Mouse (Mus musculus) common myeloid progenitor, adult 5-6 weeks (primary cell): Measurements from ENCODE around the gene L3mbtl1. TPM values are rescaled to one million over a fixed set of nuclear protein-coding genes. Genes with fewer than 3 reads are reported as not detected.

Experiments used
- ATAC-seq: replicated peaks from 2 replicates; pipeline ENCODE4 v1.8.0; 2016; ENCODE audit warnings: low read depth, mild to moderate bottlenecking, moderate TSS enrichment, inconsistent platforms; ENCODE audit not compliant: poor library complexity, severe bottlenecking
- total RNA-seq: library from RNA; stranded (forward); fragments of 200-1000, 187-1606 nt; gene quantifications from 2 replicates; pipeline ENCODE4 v1.2.3, GENCODE M21; 2017

The L3mbtl1 gene
- not detected in 2 replicates for total RNA-seq

DNA sequence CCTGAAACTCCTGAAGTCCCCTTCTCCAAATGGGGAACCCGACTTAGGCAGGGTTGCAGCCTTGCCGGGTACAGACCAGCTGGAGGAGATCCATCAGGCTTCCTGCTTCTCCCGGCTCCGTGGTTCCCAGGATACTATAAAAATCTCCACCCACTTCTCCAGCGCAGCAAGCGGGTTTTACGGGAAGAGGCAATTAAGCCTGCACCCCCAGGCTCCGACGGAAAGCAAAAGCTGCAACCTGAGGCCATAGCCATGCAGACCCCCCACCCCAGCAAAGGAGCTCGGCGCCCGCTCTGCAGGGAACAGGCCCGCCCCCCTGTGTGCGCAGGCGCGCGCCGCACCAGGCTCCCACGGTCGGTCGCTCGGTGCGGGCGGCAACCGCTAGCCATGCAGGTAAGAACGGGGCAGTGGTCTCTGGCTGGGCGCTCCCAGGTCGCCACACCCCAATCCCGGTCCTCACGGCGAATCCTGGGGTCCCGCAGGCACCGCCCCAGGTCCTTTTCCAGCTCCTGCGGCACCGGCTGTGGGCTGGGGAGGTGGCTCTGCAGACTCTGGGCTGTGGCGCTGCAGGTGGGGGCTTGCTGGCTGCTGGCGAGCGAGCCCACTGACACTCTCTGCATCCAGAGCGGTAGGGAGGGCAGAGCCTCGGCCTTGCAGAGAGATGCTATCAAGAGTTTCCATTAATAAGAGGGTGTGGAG is at the start of gene L3mbtl1:
Gene L3mbtl1, plus strand, starts transcription at position 325 of the 699 bp plus-strand sequence.
- ATAC-seq: peak; percentile 34

DNA sequence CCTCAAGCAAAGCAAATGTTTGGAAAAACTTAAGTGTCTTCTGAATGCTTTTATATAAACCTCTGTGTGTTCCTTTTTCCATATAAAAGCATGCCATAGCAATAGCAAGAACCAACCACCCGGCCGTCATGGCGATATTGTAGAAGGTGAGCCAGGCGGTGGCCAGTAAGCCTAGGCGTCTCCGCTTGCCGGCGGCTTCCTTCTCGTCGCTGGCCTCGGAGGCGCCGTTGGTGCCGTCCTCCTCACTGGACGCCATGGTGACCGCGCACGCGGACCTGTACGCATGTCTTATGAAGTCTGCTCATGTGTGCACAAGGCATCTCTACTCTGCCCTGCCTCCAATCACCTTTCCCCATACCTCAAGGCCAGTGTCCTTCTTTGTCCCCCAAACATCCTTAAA is 44.0 kb upstream of the L3mbtl1 start:
- peak; percentile 73; the same call in 1 of the 2 replicates for ATAC-seq

DNA sequence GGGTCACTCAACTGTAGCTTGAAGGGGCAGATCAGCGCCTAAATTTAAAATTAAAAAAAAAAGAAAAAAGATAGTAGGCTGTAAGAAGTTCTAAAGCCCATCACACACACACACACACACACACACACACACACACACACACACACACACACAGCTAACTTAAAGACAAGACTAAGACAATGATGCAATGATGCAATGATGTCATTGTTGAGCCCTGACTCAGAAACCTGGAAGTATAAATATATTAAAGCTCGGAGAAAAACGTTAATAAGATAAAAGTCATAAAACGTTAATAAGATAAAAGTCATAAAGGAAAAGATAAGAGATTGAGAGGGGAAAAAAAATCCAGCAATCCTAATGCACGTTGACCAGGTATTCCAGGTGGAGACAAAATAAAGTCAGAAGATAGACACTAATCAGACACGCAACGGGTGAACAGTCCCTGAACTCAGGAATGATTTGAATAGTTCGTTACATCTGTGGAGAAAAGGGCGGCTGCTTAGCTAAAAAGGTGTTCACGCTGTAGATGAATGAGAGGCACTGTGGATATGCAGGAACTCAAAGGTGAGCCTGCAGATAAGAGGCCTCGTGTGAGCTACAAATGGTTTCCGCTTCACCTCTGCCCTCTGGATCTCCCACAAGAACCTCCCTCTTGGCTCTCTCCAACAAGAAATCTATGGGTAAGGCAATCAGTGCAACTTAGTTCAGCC is 43.2 kb upstream of the L3mbtl1 start:
- no peak for ATAC-seq

DNA sequence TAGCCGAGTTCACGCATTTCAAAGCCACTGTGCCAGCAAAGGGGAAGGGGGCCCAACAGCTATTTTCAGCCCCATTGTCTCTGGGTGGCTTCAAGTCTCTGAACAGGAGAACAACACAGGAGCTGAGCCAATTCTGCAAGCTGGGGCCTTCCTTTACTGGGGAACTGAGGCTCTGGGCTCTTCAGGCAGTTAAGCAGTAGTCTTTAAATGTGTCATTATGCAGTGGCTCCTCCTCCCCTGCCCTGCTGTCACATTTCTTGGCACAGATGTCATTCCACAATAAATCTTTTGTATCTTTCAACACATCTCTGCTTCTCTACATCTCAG is 42.7 kb upstream of the L3mbtl1 start:
- no peak for ATAC-seq

DNA sequence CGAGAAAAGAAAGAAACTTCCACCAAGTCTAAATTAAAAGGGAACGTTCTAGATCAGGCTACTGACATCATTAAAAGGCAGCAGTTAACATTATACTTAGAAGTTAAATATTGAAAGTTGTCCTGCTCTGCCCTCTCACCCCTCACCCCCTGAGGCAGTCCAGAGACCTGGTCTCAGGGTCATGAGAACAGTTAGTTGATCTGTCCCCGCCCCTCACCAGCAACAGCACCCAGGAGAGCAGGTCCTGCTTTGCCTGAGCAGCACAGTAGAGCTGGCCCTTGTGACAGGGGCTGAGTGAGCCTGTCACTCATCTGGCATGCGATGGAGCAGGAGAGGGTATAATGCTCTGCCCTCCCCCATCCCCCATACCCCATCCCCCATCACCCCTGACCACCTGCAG is 37.4 kb upstream of the L3mbtl1 start:
- no peak for ATAC-seq

DNA sequence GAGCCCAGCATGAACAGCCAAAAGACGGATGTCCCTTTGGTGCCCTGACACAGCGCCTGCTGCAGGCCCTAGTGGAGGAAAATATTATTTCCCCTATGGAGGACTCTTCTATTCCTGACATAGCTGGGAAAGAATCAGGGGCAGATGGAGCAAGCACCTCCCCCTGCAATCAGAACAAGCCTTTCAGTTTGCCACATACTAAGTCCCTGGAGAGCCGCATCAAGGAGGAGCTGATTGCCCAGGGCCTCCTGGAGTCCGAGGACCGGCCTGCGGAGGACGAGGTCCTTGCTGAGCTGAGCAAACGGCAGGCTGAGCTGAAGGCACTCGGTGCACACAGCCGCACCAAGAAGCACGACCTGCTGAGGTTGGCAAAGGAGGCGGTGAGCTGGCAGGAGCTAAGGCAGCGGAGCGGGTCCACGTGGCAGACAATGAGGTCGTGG is 35.2 kb upstream of the L3mbtl1 start:
- ATAC-seq: no peak

DNA sequence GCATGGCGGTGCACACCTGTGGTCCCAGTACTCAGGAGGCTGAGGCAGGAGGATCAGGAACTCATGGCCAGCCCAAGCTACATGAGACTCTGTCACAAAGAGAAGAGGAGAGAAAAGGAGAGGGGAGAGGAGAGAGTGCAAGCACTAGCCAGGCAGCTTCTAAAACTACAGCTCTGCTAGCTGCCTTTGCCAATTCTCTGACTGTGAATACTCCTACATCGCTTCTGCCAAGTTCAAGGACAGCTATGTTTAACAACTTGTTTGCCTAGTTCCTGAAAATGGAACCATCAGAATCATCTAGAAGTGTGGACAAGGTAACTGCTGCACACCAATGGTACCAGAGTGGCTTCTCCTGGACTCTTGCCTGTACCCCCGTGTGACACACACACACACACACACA is 29.2 kb upstream of the L3mbtl1 start:
- ATAC-seq: no peak

DNA sequence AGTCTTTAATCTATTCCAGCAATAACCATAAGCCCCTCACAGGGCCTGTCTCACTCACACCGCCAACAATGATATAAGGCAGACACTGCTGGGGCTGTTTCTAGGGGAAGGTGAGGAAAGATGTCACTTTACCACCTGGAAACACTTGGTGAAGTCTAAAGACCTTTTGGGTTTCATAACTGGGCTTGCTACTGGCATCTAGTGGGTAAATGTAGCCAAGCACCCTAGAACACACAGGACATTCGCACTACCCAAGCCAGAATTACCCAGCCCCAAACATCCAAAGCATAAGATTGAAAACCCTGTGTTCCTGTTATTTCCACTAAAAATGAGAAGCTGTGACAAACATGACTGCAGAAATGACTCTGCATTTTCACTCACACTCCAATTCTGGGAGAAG is 28.8 kb upstream of the L3mbtl1 start:
- peak; percentile 47; the same call in 1 of the 2 replicates for ATAC-seq

DNA sequence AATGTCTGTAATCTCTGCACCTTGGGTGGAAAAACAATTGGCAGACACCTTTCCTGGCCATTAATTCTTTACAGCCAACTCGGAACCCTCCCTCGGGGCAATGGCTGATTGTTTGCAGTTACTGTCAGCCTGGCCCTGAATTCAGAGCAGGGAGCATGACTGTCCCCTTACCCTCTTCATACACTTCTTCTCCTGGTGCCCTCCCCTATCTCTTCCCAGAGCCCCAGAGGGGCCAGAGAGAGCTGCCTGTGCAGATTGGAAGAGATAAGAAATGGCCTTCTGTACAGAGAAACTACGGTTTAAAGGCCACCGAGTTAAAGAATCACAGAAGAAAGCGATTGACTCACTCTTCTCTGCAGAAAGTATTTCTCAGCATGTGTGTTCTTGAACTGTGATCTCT is 23.3 kb upstream of the L3mbtl1 start:
- no peak for ATAC-seq

DNA sequence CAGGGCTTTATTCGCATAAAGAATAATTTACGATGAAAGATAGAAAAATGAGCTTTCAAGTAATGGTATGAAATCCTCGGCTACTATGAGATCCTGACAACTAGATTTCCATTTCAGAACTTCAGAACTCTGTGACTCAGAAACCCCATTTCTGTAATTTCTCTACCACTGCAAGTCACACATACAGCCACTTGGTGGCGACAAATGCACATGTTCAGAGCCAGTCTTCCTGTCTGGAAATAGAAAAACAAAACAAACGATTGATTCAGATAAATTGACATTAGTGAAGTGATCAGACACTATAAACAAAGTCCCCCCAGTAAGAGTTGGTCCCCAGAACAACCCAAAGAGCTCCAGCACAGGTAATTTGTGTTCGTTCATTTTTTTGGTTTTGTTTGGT is 21.1 kb upstream of the L3mbtl1 start:
- ATAC-seq: peak; percentile 90

DNA sequence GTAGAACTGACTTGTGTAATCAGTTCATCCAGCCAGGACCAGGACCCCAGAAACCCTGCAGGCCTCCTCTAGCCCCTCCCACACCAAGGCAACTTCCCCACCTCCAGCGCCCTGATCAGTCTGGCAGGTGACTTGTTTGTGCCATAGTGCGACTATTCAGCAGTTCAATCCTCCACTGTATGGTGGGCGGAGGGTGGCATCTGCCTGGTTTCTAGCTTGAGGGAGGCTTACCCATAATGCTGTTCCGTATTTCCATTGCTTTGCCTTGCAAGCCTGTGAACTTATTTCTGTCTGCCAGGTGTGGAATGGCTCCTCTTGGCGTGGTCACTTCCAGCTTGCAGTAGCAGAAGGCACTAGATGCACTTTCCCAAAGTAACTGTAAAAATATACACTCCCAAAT is 20.4 kb upstream of the L3mbtl1 start:
- no peak for ATAC-seq

DNA sequence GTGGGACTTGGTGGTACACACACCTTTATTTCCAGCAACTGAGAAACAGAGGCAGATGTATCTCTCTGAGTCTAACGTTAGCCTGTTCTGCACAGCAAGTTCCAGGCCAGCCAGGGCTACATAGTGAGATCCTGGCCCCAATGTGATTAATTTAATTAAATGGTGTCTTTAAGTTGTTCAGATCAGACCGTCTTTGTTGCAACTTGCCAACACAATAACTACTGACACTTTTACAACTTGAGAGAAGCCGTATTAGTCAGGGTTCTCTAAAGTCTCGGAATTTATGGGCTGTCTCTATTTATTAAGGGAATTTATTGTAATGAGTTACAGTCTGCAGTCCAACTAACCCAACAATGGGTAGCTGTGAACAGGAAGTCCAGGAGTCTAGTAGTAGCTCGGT is 19.1 kb upstream of the L3mbtl1 start:
- no peak for ATAC-seq

DNA sequence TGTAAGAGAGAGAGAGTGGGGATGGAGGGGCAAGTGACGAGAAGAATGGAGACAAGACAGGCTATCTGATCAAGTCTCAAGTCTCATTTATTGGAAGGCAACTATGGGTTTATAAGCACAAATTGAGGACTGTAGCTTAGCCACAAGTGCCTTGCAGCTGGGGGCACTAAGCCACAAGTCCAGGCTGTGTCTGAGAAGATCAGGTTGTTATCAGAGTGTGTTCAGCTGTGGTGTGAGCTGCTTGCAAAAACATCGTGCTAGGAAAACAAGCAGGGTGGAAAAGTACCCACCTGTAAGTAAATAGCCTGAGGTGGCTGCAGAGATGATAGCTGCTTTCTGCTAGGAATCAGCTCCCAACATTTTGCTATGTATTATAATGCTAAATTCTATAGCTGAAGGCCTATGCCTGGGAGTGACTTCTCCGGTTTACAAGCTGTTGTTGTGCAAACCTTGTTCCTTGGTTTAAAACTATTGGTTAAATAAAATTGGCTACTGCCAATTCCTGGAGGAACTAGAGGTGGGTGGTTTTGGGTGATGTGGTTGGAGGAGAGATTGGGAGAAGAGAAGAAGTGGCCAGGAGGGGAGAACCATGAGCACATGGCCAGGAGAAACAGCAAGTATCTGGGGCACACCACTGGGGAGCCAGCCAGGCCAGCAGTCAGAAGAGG is 15.2 kb upstream of the L3mbtl1 start:
- ATAC-seq: no peak

DNA sequence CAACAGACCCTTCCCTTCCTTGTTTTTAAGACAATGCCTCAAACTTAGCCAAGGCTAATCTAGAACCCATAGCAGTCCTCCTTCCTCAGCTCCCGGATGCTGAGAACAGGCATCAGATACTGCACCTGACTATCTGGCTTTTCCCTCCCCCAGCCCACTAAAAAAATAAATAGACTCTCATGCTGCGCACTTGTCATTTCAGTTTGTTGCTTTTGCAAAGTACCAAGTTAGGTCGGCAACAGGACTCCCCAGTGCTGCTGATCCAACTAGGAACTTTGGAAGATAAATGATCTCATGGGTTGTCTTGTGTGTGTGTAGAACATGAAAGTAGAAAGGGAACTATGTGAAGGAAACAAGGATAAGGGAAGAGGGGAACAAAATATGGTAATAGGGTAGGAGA is 13.6 kb upstream of the L3mbtl1 start:
- ATAC-seq: no peak

DNA sequence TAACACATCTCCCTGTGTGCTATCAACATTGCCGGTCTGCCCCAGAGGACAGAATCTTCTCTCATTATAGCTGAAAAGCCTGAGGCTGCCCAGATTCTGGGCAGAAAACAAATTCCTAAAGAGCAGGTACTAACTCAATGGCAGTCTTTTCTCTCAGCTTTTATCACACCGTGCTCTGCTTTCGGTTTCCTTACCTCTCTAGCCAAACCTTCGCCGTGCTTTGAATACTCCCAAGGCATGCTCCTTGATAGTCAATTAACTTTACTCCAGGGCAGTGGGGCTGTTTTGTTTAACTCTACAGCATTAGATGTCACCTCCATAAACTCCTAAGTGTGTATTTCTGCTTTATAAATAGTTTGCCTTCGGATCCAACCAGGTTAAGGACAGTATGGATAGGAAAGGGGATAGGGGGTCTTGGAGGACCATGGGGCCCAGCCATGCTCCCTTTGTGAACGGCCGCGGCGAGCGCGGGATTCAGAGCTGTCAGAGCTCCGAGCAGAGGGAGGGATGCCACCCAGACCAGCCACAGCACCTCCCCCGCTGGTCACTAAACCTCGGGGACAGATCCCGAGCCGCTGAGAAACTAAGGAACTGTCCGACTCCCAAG is 12.7 kb upstream of the L3mbtl1 start:
- peak; percentile 50 for ATAC-seq

DNA sequence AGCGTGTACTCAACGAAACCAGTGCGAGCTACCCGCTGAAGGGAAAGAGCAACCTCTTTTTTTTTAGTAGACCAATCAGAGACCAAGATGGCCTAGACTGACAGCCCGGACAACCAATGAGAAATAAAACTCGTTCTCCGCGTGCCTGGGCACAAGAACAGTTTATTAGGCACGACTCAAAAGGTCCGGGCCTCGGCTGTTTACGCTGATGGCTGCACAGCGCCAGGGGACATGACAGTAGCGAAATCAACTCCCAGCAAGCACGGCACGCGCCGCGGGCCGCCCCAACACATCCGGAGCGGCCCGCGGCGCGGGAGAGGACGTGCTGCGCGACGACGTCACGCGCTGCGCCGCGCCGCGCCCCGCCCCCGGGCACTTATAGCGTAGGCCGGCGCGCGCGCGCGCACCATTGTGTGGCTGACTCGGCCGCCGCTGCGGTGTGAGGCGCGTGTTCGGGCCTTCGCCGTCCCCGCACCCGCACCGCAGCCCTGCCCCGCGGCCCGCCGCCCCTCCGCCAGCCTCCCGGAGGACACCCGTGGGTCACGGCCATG is 12.1 kb upstream of the L3mbtl1 start, which contains the start of gene Srsf6:
Gene Srsf6, plus strand, starts transcription at position 406 of the 551 bp plus-strand sequence.
- ATAC-seq: peak; percentile 76

DNA sequence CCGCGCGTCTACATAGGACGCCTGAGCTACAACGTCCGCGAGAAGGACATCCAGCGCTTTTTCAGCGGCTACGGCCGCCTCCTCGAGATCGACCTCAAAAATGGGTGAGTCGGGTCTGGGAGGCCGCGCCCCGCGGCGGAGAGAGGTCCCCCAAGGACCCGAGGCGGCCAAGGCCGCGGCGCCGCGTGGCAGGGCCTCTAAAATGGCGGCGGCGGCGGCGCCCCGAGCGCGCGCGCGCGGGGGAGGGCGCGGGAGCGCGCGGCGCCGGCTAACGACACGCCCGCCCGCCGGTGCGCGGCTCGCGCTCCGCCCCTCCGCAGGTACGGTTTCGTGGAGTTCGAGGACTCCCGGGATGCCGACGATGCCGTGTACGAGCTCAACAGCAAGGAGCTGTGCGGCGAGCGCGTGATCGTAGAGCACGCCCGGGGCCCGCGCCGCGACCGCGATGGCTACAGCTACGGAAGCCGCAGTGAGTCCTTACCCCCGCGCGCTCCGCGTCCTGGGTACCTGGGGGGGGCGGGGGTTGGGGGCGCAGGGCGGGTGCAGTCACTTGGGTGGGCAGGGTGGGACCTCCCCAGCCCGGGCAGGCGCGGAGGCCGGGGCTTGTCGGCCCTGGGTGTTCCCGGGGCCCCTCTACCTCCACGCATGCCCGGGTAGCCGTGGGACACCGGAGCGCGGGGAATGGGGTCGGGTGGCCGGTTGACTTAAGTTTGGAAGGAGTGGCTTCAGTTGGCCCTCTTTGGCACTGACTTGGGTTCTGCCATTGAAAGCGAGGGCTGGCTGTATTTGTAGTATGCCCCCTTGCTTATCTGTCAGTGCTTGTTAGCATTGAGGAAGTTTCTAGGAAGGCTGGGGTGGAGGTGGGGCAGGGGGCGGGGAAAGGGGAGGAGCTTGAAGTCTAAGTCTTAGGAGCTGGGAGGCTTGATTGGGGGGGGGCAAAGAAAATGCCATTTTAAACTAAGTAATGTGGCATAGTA is 11.3 kb upstream of the L3mbtl1 start:
- peak; percentile 51 for ATAC-seq

DNA sequence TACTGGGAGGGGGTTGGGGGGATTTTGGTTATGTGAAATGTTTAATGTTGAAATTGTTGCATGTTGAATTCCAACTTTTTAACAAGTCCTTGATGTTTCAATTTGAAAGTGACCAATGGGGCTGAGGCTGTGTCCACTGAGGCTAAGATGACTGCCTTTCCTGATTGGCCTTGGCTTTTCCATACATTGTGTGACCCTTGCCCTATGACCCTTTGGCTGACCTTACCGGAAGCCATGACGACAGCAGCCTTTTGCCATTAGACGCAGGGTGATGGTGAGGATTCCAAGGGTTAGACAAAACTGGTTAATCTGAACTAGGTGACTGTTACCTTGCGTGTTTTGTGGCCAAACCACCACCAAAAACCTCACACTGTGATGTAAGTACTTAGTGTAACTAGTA is 10.6 kb upstream of the L3mbtl1 start:
- no peak for ATAC-seq

DNA sequence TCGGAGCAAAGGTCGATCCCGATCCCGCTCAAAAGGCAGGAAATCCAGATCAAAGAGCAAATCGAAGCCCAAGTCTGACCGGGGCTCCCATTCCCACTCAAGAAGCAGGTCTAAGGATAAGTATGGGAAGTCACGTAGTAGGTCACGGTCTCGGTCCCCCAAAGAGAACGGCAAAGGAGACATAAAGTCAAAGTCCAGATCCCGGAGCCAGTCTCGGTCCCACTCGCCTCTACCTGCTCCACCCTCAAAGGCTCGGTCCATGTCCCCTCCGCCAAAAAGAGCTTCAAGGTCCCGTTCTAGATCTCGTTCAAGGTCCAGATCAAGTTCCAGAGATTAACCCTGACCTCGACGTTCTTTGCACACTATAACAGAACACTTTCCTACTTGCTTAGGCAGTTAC is 8.9 kb upstream of the L3mbtl1 start:
- no peak for ATAC-seq
